Mouse (Mus musculus) kidney, adult 2 months (tissue): Measurements from ENCODE around the gene Mars.
A peak's percentile ranks its signal among the peaks of the same experiment; 100 is the strongest.

Experiments used
- CTCF ChIP-seq: fragments of 200-500 bp; conservative IDR thresholded peaks from 2 replicates; pipeline ENCODE4 v1.5.1; 2011; ENCODE audit warnings: low read depth, mild to moderate bottlenecking, control low read depth, low read length, moderate library complexity, mixed read lengths; ENCODE audit not compliant: insufficient read depth, insufficient read length
- POLR2A ChIP-seq: fragments of 200-500 bp; IDR thresholded peaks from one replicate; pipeline ENCODE4 v1.6.1; 2011; ENCODE audit warnings: low read depth, low read length, control low read depth

GRCm38 (mm10) chr10:127312356-127312676 lies 730 bp upstream of the Mars start:
- TF ChIP-seq CTCF (peak; percentile 83), POLR2A (no peak)
